Mouse (Mus musculus): ENCODE measurements around the gene Metap2. TPM values are rescaled to one million over a fixed set of nuclear protein-coding genes. Genes with fewer than 3 reads are reported as not detected.
"Not testable (repeated sequence)": the region's sequence is repeated elsewhere in the genome, so short reads cannot be mapped to it uniquely, and the experiment has no call there.

Gene Metap2
- polyA plus RNA-seq, 1 experiment: 131 TPM

GRCm38 (mm10) chr10:93831730-93832574, 64.9 kb downstream of the Metap2 start:
- H3K4me3 ChIP-seq (ENCODE audit: insufficient read depth, low read length): no peak overlapping the region
- TF ChIP-seq POLR2A (IDR thresholded peaks at IDR 0.05; ENCODE audit: borderline replicate concordance, low read depth, low read length) (no peak), CTCF (IDR thresholded peaks at IDR 0.05; ENCODE audit: low read depth, low read length) (no peak)
- peaks cover 2% of the 10 kb centered on the region; the same call in 1 of the 2 replicates for H3K4me1 ChIP-seq (ENCODE audit: control insufficient read depth, insufficient read depth, low read length)
- H3K27ac ChIP-seq (ENCODE audit: insufficient read depth, low read depth, low read length): no peak overlapping the region

GRCm38 (mm10) chr10:93830931-93831729, 65.8 kb downstream of the Metap2 start, which contains the start of gene Usp44:
TSS of gene Usp44 (plus strand) at chr10:93831555.
- Histone ChIP-seq H3K27ac (ENCODE audit: insufficient read depth, low read depth, low read length) (no peak within 1 kb of the TSS), H3K4me3 (ENCODE audit: insufficient read depth, low read length) (no peak within 1 kb of the TSS)

GRCm38 (mm10) chr10:93829898-93830831, 66.7 kb downstream of the Metap2 start:
- Histone ChIP-seq H3K4me1 (ENCODE audit: control insufficient read depth, insufficient read depth, low read length) (peaks cover 2% of the 10 kb centered on the region; the same call in 1 of the 2 replicates), H3K27ac (ENCODE audit: insufficient read depth, low read depth, low read length) (no peak overlapping the region), H3K4me3 (ENCODE audit: insufficient read depth, low read length) (no peak overlapping the region)
- no peak for TF ChIP-seq POLR2A (IDR thresholded peaks at IDR 0.05; ENCODE audit: borderline replicate concordance, low read depth, low read length)
- no peak for TF ChIP-seq CTCF (IDR thresholded peaks at IDR 0.05; ENCODE audit: low read depth, low read length)

More at GRCm38 (mm10) chr10:93830931-93831729, 65.8 kb downstream of the Metap2 start, which contains the start of gene Usp44:
- TF ChIP-seq POLR2A (IDR thresholded peaks at IDR 0.05; ENCODE audit: borderline replicate concordance, low read depth, low read length): no peak
- H3K4me1 ChIP-seq (ENCODE audit: control insufficient read depth, insufficient read depth, low read length): peaks cover 2% of the 10 kb centered on the region; the same call in 1 of the 2 replicates

- no peak for TF ChIP-seq CTCF (IDR thresholded peaks at IDR 0.05; ENCODE audit: low read depth, low read length)
- no peak for TF ChIP-seq POLR2A (IDR thresholded peaks at IDR 0.05; ENCODE audit: borderline replicate concordance, low read depth, low read length)
- no peak overlapping the region for H3K27ac ChIP-seq (ENCODE audit: insufficient read depth, low read depth, low read length)
- H3K4me3 ChIP-seq (ENCODE audit: insufficient read depth, low read length): no peak overlapping the region
- no peaks in the 10 kb centered on the region for H3K4me1 ChIP-seq (ENCODE audit: control insufficient read depth, insufficient read depth, low read length)
These were observed 78.2 kb downstream of the Metap2 start for GRCm38 (mm10) chr10:93818661-93819060.

GRCm38 (mm10) chr10:93813755-93814154, 83.1 kb downstream of the Metap2 start:
- H3K4me3 ChIP-seq (ENCODE audit: insufficient read depth, low read length): no peak overlapping the region
- H3K27ac ChIP-seq (ENCODE audit: insufficient read depth, low read depth, low read length): no peak overlapping the region
- H3K4me1 ChIP-seq (ENCODE audit: control insufficient read depth, insufficient read depth, low read length): no peaks in the 10 kb centered on the region
- TF ChIP-seq CTCF (IDR thresholded peaks at IDR 0.05; ENCODE audit: low read depth, low read length): no peak
- no peak for TF ChIP-seq POLR2A (IDR thresholded peaks at IDR 0.05; ENCODE audit: borderline replicate concordance, low read depth, low read length)

- TF ChIP-seq CTCF (IDR thresholded peaks at IDR 0.05; ENCODE audit: low read depth, low read length) (peak; percentile 86), POLR2A (IDR thresholded peaks at IDR 0.05; ENCODE audit: borderline replicate concordance, low read depth, low read length) (no peak)
- H3K4me3 ChIP-seq (ENCODE audit: insufficient read depth, low read length): no peak overlapping the region
- H3K4me1 ChIP-seq (ENCODE audit: control insufficient read depth, insufficient read depth, low read length): no peaks in the 10 kb centered on the region
- H3K27ac ChIP-seq (ENCODE audit: insufficient read depth, low read depth, low read length): no peak overlapping the region
These were observed 84.0 kb downstream of the Metap2 start for GRCm38 (mm10) chr10:93812774-93813415.

- H3K4me3 ChIP-seq (ENCODE audit: insufficient read depth, low read length): no peak overlapping the region
- no peaks in the 10 kb centered on the region for H3K4me1 ChIP-seq (ENCODE audit: control insufficient read depth, insufficient read depth, low read length)
- TF ChIP-seq POLR2A (IDR thresholded peaks at IDR 0.05; ENCODE audit: borderline replicate concordance, low read depth, low read length): no peak
- TF ChIP-seq CTCF (IDR thresholded peaks at IDR 0.05; ENCODE audit: low read depth, low read length): no peak
- H3K27ac ChIP-seq (ENCODE audit: insufficient read depth, low read depth, low read length): no peak overlapping the region
These were observed 84.8 kb downstream of the Metap2 start for GRCm38 (mm10) chr10:93812098-93812497.

GRCm38 (mm10) chr10:93810590-93811185, 86.2 kb downstream of the Metap2 start:
- Histone ChIP-seq H3K4me1 (ENCODE audit: control insufficient read depth, insufficient read depth, low read length) (no peaks in the 10 kb centered on the region), H3K27ac (ENCODE audit: insufficient read depth, low read depth, low read length) (no peak overlapping the region), H3K4me3 (ENCODE audit: insufficient read depth, low read length) (no peak overlapping the region)
- TF ChIP-seq POLR2A (IDR thresholded peaks at IDR 0.05; ENCODE audit: borderline replicate concordance, low read depth, low read length) (no peak), CTCF (IDR thresholded peaks at IDR 0.05; ENCODE audit: low read depth, low read length) (no peak)

GRCm38 (mm10) chr10:93809438-93809837, 87.5 kb downstream of the Metap2 start:
- not testable (repeated sequence) for H3K4me3 ChIP-seq (ENCODE audit: insufficient read depth, low read length); H3K4me1 ChIP-seq (ENCODE audit: control insufficient read depth, insufficient read depth, low read length); H3K27ac ChIP-seq (ENCODE audit: insufficient read depth, low read depth, low read length)

Other genes with a start within 250 kb of the Metap2 start
- not detected in 2 replicates for gene Usp44, start 65.5 kb downstream of the Metap2 start, polyA plus RNA-seq (2012; ENCODE audit: insufficient read depth, insufficient read length, missing spikeins)
- gene Vezt, start 138.7 kb upstream of the Metap2 start, polyA plus RNA-seq (2012; ENCODE audit: insufficient read depth, insufficient read length, missing spikeins): 16.4 and 16.5 TPM in 2 replicates
- gene Fgd6, start 138.9 kb upstream of the Metap2 start, polyA plus RNA-seq (2012; ENCODE audit: insufficient read depth, insufficient read length, missing spikeins): 20.6 and 26.3 TPM in 2 replicates